8 mouse cellular contexts compared by ENCODE assay signal in the genomic region with DNA sequence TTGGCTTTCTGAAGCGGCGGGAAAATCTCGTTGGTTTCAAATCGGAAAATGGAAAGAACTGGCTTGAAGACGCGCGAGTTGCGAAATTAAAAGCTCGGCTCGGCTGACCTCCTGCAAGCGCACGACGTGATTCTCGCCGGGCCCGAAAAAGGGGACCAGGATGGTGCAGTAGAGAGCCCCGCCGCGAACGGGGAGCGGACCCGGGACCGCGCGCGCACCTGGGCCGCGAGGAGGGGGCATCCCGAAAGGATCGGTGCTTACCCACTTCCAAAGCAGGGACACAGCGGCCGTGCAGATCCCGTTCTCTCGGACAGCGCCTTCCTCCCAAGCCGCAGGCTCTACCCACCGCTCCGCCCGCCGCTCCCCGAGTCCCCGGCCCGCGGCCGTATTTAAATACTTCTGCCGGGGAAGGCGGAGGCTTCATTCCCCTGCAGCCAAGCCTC. TPM values are rescaled to one million over a fixed set of nuclear protein-coding genes. Genes with fewer than 3 reads are reported as not detected.
DNase-seq lines count a peak whose midpoint lies in the region; ATAC-seq and TF ChIP-seq lines count a peak whose summit lies in the region.

No protein-coding gene starts in this region.

- H3K4me3 ChIP-seq in heart, adult 2 months, result peak overlapping the region; percentile 87
- peak overlapping the region; percentile 75 for H3K4me3 ChIP-seq in embryonic facial prominence, embryonic 13.5 days
- peak overlapping the region; percentile 76 for H3K4me3 ChIP-seq in limb, embryonic 14.5 days (replicated peaks; ENCODE audit: low read length)
- H3K4me3 ChIP-seq in stomach, embryonic 15.5 days (replicated peaks), result peak overlapping the region; percentile 88

- no peak for TF ChIP-seq CTCF in heart, adult 2 months (IDR thresholded peaks at IDR 0.05)

- no peak for ATAC-seq in embryonic facial prominence, embryonic 13.5 days (ENCODE audit: insufficient number of reproducible peaks, insufficient read depth, low FRiP score, low TSS enrichment, low read depth)
- ATAC-seq in limb, embryonic 14.5 days (ENCODE audit: low FRiP score, low read depth), result no peak
- ATAC-seq in stomach, embryonic 15.5 days (ENCODE audit: insufficient read depth, low FRiP score, low read depth), result no peak

- H3K27me3 ChIP-seq in heart, adult 2 months (ENCODE audit: control insufficient read depth, insufficient read depth, low read length), result no peaks in the 10 kb centered on the region
- H3K27me3 ChIP-seq in embryonic facial prominence, embryonic 13.5 days, result no peaks in the 10 kb centered on the region
- no peaks in the 10 kb centered on the region for H3K27me3 ChIP-seq in limb, embryonic 14.5 days (ENCODE audit: control insufficient read depth, insufficient read depth, low read length)
- H3K27me3 ChIP-seq in stomach, embryonic 15.5 days (replicated peaks), result no peaks in the 10 kb centered on the region

- no peaks in the 10 kb centered on the region for H3K79me2 ChIP-seq in heart, adult 2 months (replicated peaks; ENCODE audit: control insufficient read depth, insufficient read depth, low read length)

- no peaks in the 10 kb centered on the region for H3K9me3 ChIP-seq in embryonic facial prominence, embryonic 13.5 days
- H3K9me3 ChIP-seq in limb, embryonic 14.5 days (ENCODE audit: control insufficient read depth, low read length), result no peaks in the 10 kb centered on the region
- no peaks in the 10 kb centered on the region for H3K9me3 ChIP-seq in stomach, embryonic 15.5 days

- peak overlapping the region; percentile 96 for H3K27ac ChIP-seq in heart, adult 2 months
- peak overlapping the region; percentile 95 for H3K27ac ChIP-seq in embryonic facial prominence, embryonic 13.5 days
- peak overlapping the region; percentile 95 for H3K27ac ChIP-seq in limb, embryonic 14.5 days (replicated peaks; ENCODE audit: low read depth, low read length)
- peak overlapping the region; percentile 88 for H3K27ac ChIP-seq in stomach, embryonic 15.5 days

- DNase-seq in heart, adult 2 months, result no peak
- no peak for DNase-seq in heart, postnatal 36 days
- peak; percentile 71 for DNase-seq in 3T3-L1 (ENCODE audit: low read depth, low spot score)
- no peak for DNase-seq in limb, embryonic 14.5 days (ENCODE audit: low spot score)
- DNase-seq in urinary bladder, postnatal 14 days (ENCODE audit: low spot score), result no peak
- DNase-seq in adrenal gland, postnatal 36 days, result no peak

- TF ChIP-seq POLR2A in heart, adult 2 months (IDR thresholded peaks at IDR 0.05; ENCODE audit: insufficient read depth, low read depth, low read length), result no peak; the same call in 1 of the 2 replicates
- TF ChIP-seq POLR2A in limb, embryonic 14.5 days (IDR thresholded peaks at IDR 0.05; ENCODE audit: borderline replicate concordance, extremely low read depth, insufficient read depth, insufficient read length), result peak; percentile 63; the same call in 1 of the 2 replicates

- H3K36me3 ChIP-seq in heart, adult 2 months (ENCODE audit: control insufficient read depth, insufficient read depth, low read length), result no peaks in the 10 kb centered on the region
- H3K36me3 ChIP-seq in embryonic facial prominence, embryonic 13.5 days, result no peaks in the 10 kb centered on the region
- peaks cover 2% of the 10 kb centered on the region; the same call in 1 of the 2 replicates for H3K36me3 ChIP-seq in limb, embryonic 14.5 days (ENCODE audit: control insufficient read depth, insufficient read depth, low read length)
- H3K36me3 ChIP-seq in stomach, embryonic 15.5 days, result no peaks in the 10 kb centered on the region

- peak overlapping the region; percentile 93 for H3K9ac ChIP-seq in heart, adult 2 months (ENCODE audit: low read depth, low read length)
- peak overlapping the region; percentile 88 for H3K9ac ChIP-seq in embryonic facial prominence, embryonic 13.5 days
- H3K9ac ChIP-seq in limb, embryonic 14.5 days (ENCODE audit: low read depth, low read length, severe bottlenecking), result peak overlapping the region; percentile 80
- peak overlapping the region; percentile 83 for H3K9ac ChIP-seq in stomach, embryonic 15.5 days

- WGBS in heart, adult 2 months, result 1% methylated on average over 39 of the region's 47 CpGs
- under 1% methylated on average over 46 of the region's 47 CpGs for WGBS in embryonic facial prominence, embryonic 13.5 days
- under 1% methylated on average over 41 of the region's 47 CpGs for WGBS in limb, embryonic 14.5 days
- under 1% methylated on average over 47 of the region's 47 CpGs for WGBS in stomach, embryonic 15.5 days

- peaks cover 2% of the 10 kb centered on the region; the same call in 1 of the 2 replicates for H3K4me1 ChIP-seq in heart, adult 2 months (ENCODE audit: control insufficient read depth, insufficient read depth, low read length)
- peaks cover 14% of the 10 kb centered on the region for H3K4me1 ChIP-seq in embryonic facial prominence, embryonic 13.5 days
- H3K4me1 ChIP-seq in limb, embryonic 14.5 days (ENCODE audit: control insufficient read depth, insufficient read depth, low read length), result peaks cover 18% of the 10 kb centered on the region
- H3K4me1 ChIP-seq in stomach, embryonic 15.5 days, result 0 out of 2 replicates have a peak, but pooled peaks cover 3% of the 10 kb centered on the region

- peak overlapping the region; percentile 75 for H3K4me2 ChIP-seq in embryonic facial prominence, embryonic 13.5 days
- H3K4me2 ChIP-seq in limb, embryonic 14.5 days (replicated peaks; ENCODE audit: low read depth, low read length, severe bottlenecking), result peak overlapping the region; percentile 71
- peak overlapping the region; percentile 60 for H3K4me2 ChIP-seq in stomach, embryonic 15.5 days

- no peak for TF ChIP-seq EP300 in heart, adult 2 months (IDR thresholded peaks at IDR 0.05; ENCODE audit: insufficient read depth, low read depth, low read length)

- intact Hi-C loops in heart, adult 2 months (cut with DNase I), result loop anchor here (1.0 to 5.0 kb wide), 2 partner anchors 57 to 102 kb away; partner anchors contain the start of genes Gm43552, Smim14 and Ube2k
- intact Hi-C loops in heart, postnatal 36 days (cut with DNase I), result loop anchor here (1.0 to 5.0 kb wide), 2 partner anchors 42 to 44 kb away; partner anchors contain the start of genes Lias and Rpl9

RNA-seq across cellular contexts. Expression of gene Ugdh, which starts 0.4 kb away (rescaled TPM):
- total RNA-seq in heart, adult 2 months (2021), result 10 to 100 TPM; 13.6 to 18.0 TPM
- polyA plus RNA-seq in heart, adult 2 months (2012; rRNA removed), result 6.1 and 12.7 TPM in 2 replicates
- total RNA-seq in heart, postnatal 36 days (2021), result 10 to 100 TPM; 15.0 to 15.2 TPM
- polyA plus RNA-seq in embryonic facial prominence, embryonic 13.5 days (2015; fragmentation: Nextera tagmentation; extraction: Ambion mirVana), result 152 and 179 TPM in 2 replicates
- polyA plus RNA-seq in limb, embryonic 14.5 days (2012; rRNA removed), result 83.8 and 98.8 TPM in 2 replicates
- polyA plus RNA-seq in limb, embryonic 14.5 days (2014; fragmentation: Nextera tagmentation; extraction: Ambion mirVana), result 125 and 127 TPM in 2 replicates
- 152 and 165 TPM in 2 replicates for polyA plus RNA-seq in stomach, embryonic 15.5 days (2015; fragmentation: Nextera tagmentation; extraction: Ambion mirVana)
- 10 to 100 TPM; 84.3 to 86.2 TPM for total RNA-seq in adrenal gland, postnatal 36 days (2021)

RNA-seq across cellular contexts. Expression of gene Lias, which starts 44.1 kb away (rescaled TPM):
- total RNA-seq in heart, adult 2 months (2021), result 10 to 100 TPM; 45.7 to 54.1 TPM
- 21.3 and 32.5 TPM in 2 replicates for polyA plus RNA-seq in heart, adult 2 months (2012; rRNA removed)
- total RNA-seq in heart, postnatal 36 days (2021), result 10 to 100 TPM; 54.8 to 55.8 TPM
- polyA plus RNA-seq in embryonic facial prominence, embryonic 13.5 days (2015; fragmentation: Nextera tagmentation; extraction: Ambion mirVana), result 69.3 and 72.5 TPM in 2 replicates
- 27.9 and 36.8 TPM in 2 replicates for polyA plus RNA-seq in limb, embryonic 14.5 days (2012; rRNA removed)
- 62.7 and 63.7 TPM in 2 replicates for polyA plus RNA-seq in limb, embryonic 14.5 days (2014; fragmentation: Nextera tagmentation; extraction: Ambion mirVana)
- polyA plus RNA-seq in stomach, embryonic 15.5 days (2015; fragmentation: Nextera tagmentation; extraction: Ambion mirVana), result 58.4 and 61.5 TPM in 2 replicates
- 10 to 100 TPM; 57.5 to 57.9 TPM for total RNA-seq in adrenal gland, postnatal 36 days (2021)

RNA-seq across cellular contexts. Expression of gene Rpl9, which starts 44.1 kb away (rescaled TPM):
- total RNA-seq in heart, adult 2 months (2021), result 100 to 1,000 TPM; 592 to 715 TPM
- 190 and 325 TPM in 2 replicates for polyA plus RNA-seq in heart, adult 2 months (2012; rRNA removed)
- 100 to 1,000 TPM; 645 to 671 TPM for total RNA-seq in heart, postnatal 36 days (2021)
- 1,045 and 1,112 TPM in 2 replicates for polyA plus RNA-seq in embryonic facial prominence, embryonic 13.5 days (2015; fragmentation: Nextera tagmentation; extraction: Ambion mirVana)
- polyA plus RNA-seq in limb, embryonic 14.5 days (2012; rRNA removed), result 912 and 1,134 TPM in 2 replicates
- 1,325 and 1,347 TPM in 2 replicates for polyA plus RNA-seq in limb, embryonic 14.5 days (2014; fragmentation: Nextera tagmentation; extraction: Ambion mirVana)
- 990 and 1,013 TPM in 2 replicates for polyA plus RNA-seq in stomach, embryonic 15.5 days (2015; fragmentation: Nextera tagmentation; extraction: Ambion mirVana)
- 1,000 to 10,000 TPM; 1,087 to 1,104 TPM for total RNA-seq in adrenal gland, postnatal 36 days (2021)

RNA-seq across cellular contexts. Expression of gene Gm43552, which starts 57.2 kb away (rescaled TPM):
- total RNA-seq in heart, adult 2 months (2021), result not detected
- polyA plus RNA-seq in heart, adult 2 months (2012; rRNA removed), result not detected in 2 replicates
- total RNA-seq in heart, postnatal 36 days (2021), result 1 to 10 TPM in 1 of 2 experiments, not detected in 1; 2.1 TPM
- not detected in 2 replicates for polyA plus RNA-seq in embryonic facial prominence, embryonic 13.5 days (2015; fragmentation: Nextera tagmentation; extraction: Ambion mirVana)
- not detected in 2 replicates for polyA plus RNA-seq in limb, embryonic 14.5 days (2012; rRNA removed)
- not detected in 2 replicates for polyA plus RNA-seq in limb, embryonic 14.5 days (2014; fragmentation: Nextera tagmentation; extraction: Ambion mirVana)
- polyA plus RNA-seq in stomach, embryonic 15.5 days (2015; fragmentation: Nextera tagmentation; extraction: Ambion mirVana), result 1.8 TPM in 1 of 2 replicates, not detected in the other
- total RNA-seq in adrenal gland, postnatal 36 days (2021), result 1 to 10 TPM in 1 of 2 experiments, not detected in 1; 6.0 TPM
